Mouse (Mus musculus) hindbrain, postnatal 0 days (tissue): ENCODE data around the gene Abcb9. TPM values are rescaled to one million over a fixed set of nuclear protein-coding genes. Genes with fewer than 3 reads are reported as not detected.
A peak's percentile ranks its signal among the peaks of the same experiment; 100 is the strongest.

Experiments used
- ATAC-seq: fragments of 200-750 bp; cut with Nextera tagmentation; 2 replicates; pipeline ENCODE4 v1.8.0; 2017; ENCODE audit warnings: mild to moderate bottlenecking, moderate TSS enrichment, moderate library complexity
- DNase-seq: peaks from one replicate; pipeline ENCODE4 v3.0.0-alpha.2; 2015; ENCODE audit warnings: low spot score
- H3K27ac ChIP-seq: fragments of 300-500 bp; sonication (generic); 2 replicates; pipeline ENCODE4 v1.5.1; 2014; ENCODE audit warnings: mild to moderate bottlenecking
- H3K27me3 ChIP-seq: fragments of 300-500 bp; sonication (generic); 2 replicates; pipeline ENCODE4 v1.6.1; 2014; ENCODE audit warnings: low read length, mixed read lengths; ENCODE audit not compliant: insufficient read depth
- H3K36me3 ChIP-seq: fragments of 300-500 bp; sonication (generic); 2 replicates; pipeline ENCODE4 v1.6.1; 2014; ENCODE audit warnings: low read length, mixed read lengths; ENCODE audit not compliant: insufficient read depth
- H3K4me1 ChIP-seq: fragments of 300-500 bp; sonication (generic); 2 replicates; pipeline ENCODE4 v1.6.1; 2014; ENCODE audit warnings: antibody characterized with exemption, low read length, mixed read lengths; ENCODE audit not compliant: insufficient read depth
- H3K4me2 ChIP-seq: fragments of 300-500 bp; sonication (generic); 2 replicates; pipeline ENCODE4 v1.6.1; 2014; ENCODE audit warnings: low read depth, mild to moderate bottlenecking, low read length, moderate library complexity, mixed read lengths
- H3K4me3 ChIP-seq: fragments of 300-500 bp; sonication (generic); 2 replicates; pipeline ENCODE4 v1.5.1; 2014; ENCODE audit warnings: low read length
- H3K9ac ChIP-seq: fragments of 300-500 bp; sonication (generic); replicated peaks from 2 replicates; pipeline ENCODE4 v1.6.1; 2014; ENCODE audit warnings: mild to moderate bottlenecking, low read length, moderate library complexity, mixed read lengths
- H3K9me3 ChIP-seq: fragments of 300-500 bp; sonication (generic); 2 replicates; pipeline ENCODE4 v1.6.1; 2016; ENCODE audit warnings: low read length, mixed read lengths
- CTCF ChIP-seq: IDR thresholded peaks from 2 replicates; pipeline ENCODE4 v1.5.1; 2016; ENCODE audit warnings: antibody characterized with exemption, control low read depth, low read depth
- WGBS: fragments of 180-500 bp; shearing (Covaris S2); extraction: QIAGEN DNeasy Blood & Tissue Kit; methylation state at CpG from one replicate; pipeline ENCODE4 v1.1.7; 2014; 5-methylcytosine and 5-hydroxymethylcytosine counted together
- polyA plus RNA-seq: library from polyadenylated mRNA; unstranded; fragments of >200 nt; fragmentation: Nextera tagmentation; extraction: Ambion mirVana; gene quantifications from 2 replicates; pipeline ENCODE4 v1.2.1, GENCODE M21; 2015
- total RNA-seq: library from RNA; depleted of rRNA; stranded (reverse); fragments of >200 nt; gene quantifications from 2 replicates; pipeline ENCODE4 v1.2.3, GENCODE M21; 2014; rRNA removed

Abcb9 gene
- total and polyA plus RNA-seq, 2 experiments from 2014 or later: 30.8 to 69.3 TPM

GRCm38 (mm10) chr5:124016291-124016821 lies 79.2 kb downstream of the Abcb9 start:
- no peak for ATAC-seq
- DNase-seq: no peak
- Histone ChIP-seq H3K27me3 (no peaks in the 10 kb centered on the region), H3K36me3 (no peaks in the 10 kb centered on the region), H3K9me3 (no peaks in the 10 kb centered on the region), H3K4me3 (no peak overlapping the region), H3K27ac (peak overlapping the region; percentile 36; the same call in 1 of the 2 replicates), H3K4me1 (peaks cover 65% of the 10 kb centered on the region), H3K4me2 (no peak overlapping the region), H3K9ac (no peak overlapping the region)
- no peak for TF ChIP-seq CTCF
- WGBS: 63% methylated on average over 7 of the region's 7 CpGs

- TF ChIP-seq CTCF: no peak
- DNase-seq (no peak), ATAC-seq (no peak)
- Histone ChIP-seq H3K9me3 (no peaks in the 10 kb centered on the region), H3K36me3 (no peaks in the 10 kb centered on the region), H3K4me1 (peaks cover 68% of the 10 kb centered on the region), H3K27ac (peak overlapping the region; percentile 38), H3K4me2 (no peak overlapping the region), H3K9ac (no peak overlapping the region), H3K4me3 (no peak overlapping the region), H3K27me3 (no peaks in the 10 kb centered on the region)
- WGBS: 58% methylated on average over 2 of the region's 2 CpGs
These were observed 79.9 kb downstream of the Abcb9 start for GRCm38 (mm10) chr5:124015727-124016126.

- Histone ChIP-seq H3K4me3 (no peak overlapping the region; the same call in 1 of the 2 replicates), H3K4me2 (peak overlapping the region; percentile 32; the same call in 1 of the 2 replicates), H3K27me3 (no peaks in the 10 kb centered on the region), H3K27ac (peak overlapping the region; percentile 57), H3K4me1 (peaks cover 72% of the 10 kb centered on the region), H3K36me3 (peaks cover 3% of the 10 kb centered on the region; the same call in 1 of the 2 replicates), H3K9ac (no peak overlapping the region), H3K9me3 (no peaks in the 10 kb centered on the region)
- TF ChIP-seq CTCF: no peak
- ATAC-seq (peak; percentile 57; the same call in 1 of the 2 replicates), DNase-seq (peak; percentile 78)
- WGBS: 15% methylated on average over 11 of the region's 11 CpGs
These were observed 80.8 kb downstream of the Abcb9 start for GRCm38 (mm10) chr5:124014791-124015251.

- TF ChIP-seq CTCF: no peak
- Histone ChIP-seq H3K4me1 (peaks cover 72% of the 10 kb centered on the region), H3K9me3 (no peaks in the 10 kb centered on the region), H3K27me3 (no peaks in the 10 kb centered on the region), H3K4me3 (no peak overlapping the region; the same call in 1 of the 2 replicates), H3K27ac (peak overlapping the region; percentile 57), H3K4me2 (peak overlapping the region; percentile 32; the same call in 1 of the 2 replicates), H3K36me3 (peaks cover 3% of the 10 kb centered on the region; the same call in 1 of the 2 replicates), H3K9ac (no peak overlapping the region)
- 41% methylated on average over 3 of the region's 3 CpGs for WGBS
- ATAC-seq: no peak
- no peak for DNase-seq
These were observed 81.4 kb downstream of the Abcb9 start for GRCm38 (mm10) chr5:124014180-124014579.

GRCm38 (mm10) chr5:124013747-124014146 lies 81.9 kb downstream of the Abcb9 start:
- H3K9me3 ChIP-seq: no peaks in the 10 kb centered on the region
- H3K4me1 ChIP-seq: peaks cover 67% of the 10 kb centered on the region
- peaks cover 8% of the 10 kb centered on the region for H3K36me3 ChIP-seq
- H3K27me3 ChIP-seq: no peaks in the 10 kb centered on the region
- H3K4me3 ChIP-seq: no peak overlapping the region
- no peak for ATAC-seq
- TF ChIP-seq CTCF: no peak
- peak overlapping the region; percentile 57 for H3K27ac ChIP-seq
- H3K4me2 ChIP-seq: no peak overlapping the region
- DNase-seq: no peak
- H3K9ac ChIP-seq: no peak overlapping the region
- 58% methylated on average over 16 of the region's 16 CpGs for WGBS

- peak; percentile 36 for TF ChIP-seq CTCF
- Histone ChIP-seq H3K9ac (no peak overlapping the region), H3K4me2 (no peak overlapping the region), H3K4me1 (peaks cover 61% of the 10 kb centered on the region), H3K36me3 (peaks cover 16% of the 10 kb centered on the region), H3K27ac (peak overlapping the region; percentile 82; the same call in 1 of the 2 replicates), H3K27me3 (no peaks in the 10 kb centered on the region), H3K4me3 (no peak overlapping the region), H3K9me3 (no peaks in the 10 kb centered on the region)
- WGBS: 62% methylated on average over 10 of the region's 10 CpGs
- ATAC-seq (no peak), DNase-seq (no peak)
These were observed 82.7 kb downstream of the Abcb9 start for GRCm38 (mm10) chr5:124012885-124013284.

- H3K36me3 ChIP-seq: peaks cover 24% of the 10 kb centered on the region
- H3K4me3 ChIP-seq: no peak overlapping the region
- peaks cover 52% of the 10 kb centered on the region for H3K4me1 ChIP-seq
- WGBS: 5% methylated on average over 8 of the region's 8 CpGs
- no peak for ATAC-seq
- H3K9ac ChIP-seq: peak overlapping the region; percentile 10; the same call in 1 of the 2 replicates
- H3K27ac ChIP-seq: peak overlapping the region; percentile 82
- H3K9me3 ChIP-seq: no peaks in the 10 kb centered on the region
- no peaks in the 10 kb centered on the region for H3K27me3 ChIP-seq
- H3K4me2 ChIP-seq: peak overlapping the region; percentile 41
- no peak for TF ChIP-seq CTCF
- DNase-seq: no peak
These were observed 83.7 kb downstream of the Abcb9 start for GRCm38 (mm10) chr5:124011927-124012326.

Other genes starting within 250 kb of the Abcb9 start
- not detected in 2 replicates for gene Hcar2, start 230.3 kb downstream of the Abcb9 start, total RNA-seq
- gene Hcar2, start 230.3 kb downstream of the Abcb9 start, polyA plus RNA-seq: not detected in 2 replicates
- gene Hcar1, start 215.8 kb downstream of the Abcb9 start, total RNA-seq: 0.83 and 1.4 TPM in 2 replicates
- gene Hcar1, start 215.8 kb downstream of the Abcb9 start, polyA plus RNA-seq: 0.63 and 0.88 TPM in 2 replicates
- 12.7 and 16.7 TPM in 2 replicates for gene Denr, start 188.6 kb downstream of the Abcb9 start, total RNA-seq
- 123 and 136 TPM in 2 replicates for gene Denr, start 188.6 kb downstream of the Abcb9 start, polyA plus RNA-seq
- gene Gm43518, start 168.4 kb downstream of the Abcb9 start, total RNA-seq: 0.37 TPM in 1 of 2 replicates, not detected in the other
- 2.2 and 3.2 TPM in 2 replicates for gene Gm43518, start 168.4 kb downstream of the Abcb9 start, polyA plus RNA-seq
- 1.1 and 2.0 TPM in 2 replicates for gene Ccdc62, start 165.1 kb downstream of the Abcb9 start, total RNA-seq
- 4.8 and 5.5 TPM in 2 replicates for gene Ccdc62, start 165.1 kb downstream of the Abcb9 start, polyA plus RNA-seq
- 46.9 and 65.5 TPM in 2 replicates for gene Hip1r, start 122.2 kb downstream of the Abcb9 start, total RNA-seq
- 32.6 and 33.9 TPM in 2 replicates for gene Hip1r, start 122.2 kb downstream of the Abcb9 start, polyA plus RNA-seq
- 104 and 110 TPM in 2 replicates for gene Vps37b, start 63.5 kb downstream of the Abcb9 start, total RNA-seq
- 94.0 and 95.1 TPM in 2 replicates for gene Vps37b, start 63.5 kb downstream of the Abcb9 start, polyA plus RNA-seq
- gene Ogfod2, start 16.5 kb upstream of the Abcb9 start, total RNA-seq: 52.0 and 110 TPM in 2 replicates
- 36.0 and 38.2 TPM in 2 replicates for gene Ogfod2, start 16.5 kb upstream of the Abcb9 start, polyA plus RNA-seq
- gene Arl6ip4, start 20.3 kb upstream of the Abcb9 start, total RNA-seq: 32.5 and 45.2 TPM in 2 replicates
- gene Arl6ip4, start 20.3 kb upstream of the Abcb9 start, polyA plus RNA-seq: 115 and 121 TPM in 2 replicates
- 43.9 and 44.1 TPM in 2 replicates for gene Pitpnm2, start 154.0 kb upstream of the Abcb9 start, total RNA-seq
- 7.6 TPM in 2 replicates for gene Pitpnm2, start 154.0 kb upstream of the Abcb9 start, polyA plus RNA-seq
- 13.4 and 20.7 TPM in 2 replicates for gene Mphosph9, start 232.2 kb upstream of the Abcb9 start, total RNA-seq
- gene Mphosph9, start 232.2 kb upstream of the Abcb9 start, polyA plus RNA-seq: 9.2 and 11.1 TPM in 2 replicates
- gene 2810006K23Rik, start 232.3 kb upstream of the Abcb9 start, total RNA-seq: 8.1 and 12.0 TPM in 2 replicates
- gene 2810006K23Rik, start 232.3 kb upstream of the Abcb9 start, polyA plus RNA-seq: 9.7 and 11.3 TPM in 2 replicates